Mouse (Mus musculus) liver, embryonic 11.5 days (tissue): ENCODE data around the gene Ube2u. TPM values are rescaled to one million over a fixed set of nuclear protein-coding genes. Genes with fewer than 3 reads are reported as not detected.
"Not testable (repeated sequence)": the region's sequence is repeated elsewhere in the genome, so short reads cannot be mapped to it uniquely, and the experiment has no call there.

Experiments
- ATAC-seq: fragments of 200-750 bp; cut with Nextera tagmentation; replicated peaks from 2 replicates; pipeline ENCODE4 v1.8.0; 2017; ENCODE audit warnings: moderate number of reproducible peaks, mild to moderate bottlenecking, moderate TSS enrichment, moderate library complexity; ENCODE audit not compliant: low FRiP score
- DNase-seq: peaks from one replicate; pipeline ENCODE4 v3.0.0-alpha.2; 2017; ENCODE audit warnings: low spot score
- H3K27ac ChIP-seq: fragments of 300-500 bp; sonication (generic); 2 replicates; pipeline ENCODE4 v1.5.1; 2014; ENCODE audit warnings: mild to moderate bottlenecking, low read depth, low read length, control low read depth
- H3K27me3 ChIP-seq: fragments of 300-500 bp; sonication (generic); replicated peaks from 2 replicates; pipeline ENCODE4 v1.6.1; 2014; ENCODE audit warnings: low read length, mixed read lengths; ENCODE audit not compliant: control insufficient read depth, insufficient read depth
- H3K36me3 ChIP-seq: fragments of 300-500 bp; sonication (generic); 2 replicates; pipeline ENCODE4 v1.6.1; 2014; ENCODE audit warnings: mild to moderate bottlenecking, low read length, moderate library complexity, mixed read lengths; ENCODE audit not compliant: control insufficient read depth, insufficient read depth
- H3K4me1 ChIP-seq: fragments of 300-500 bp; sonication (generic); replicated peaks from 2 replicates; pipeline ENCODE4 v1.6.1; 2014; ENCODE audit warnings: low read length, mixed read lengths; ENCODE audit not compliant: control insufficient read depth, insufficient read depth
- H3K4me2 ChIP-seq: fragments of 300-500 bp; sonication (generic); 2 replicates; pipeline ENCODE4 v1.6.1; 2014; ENCODE audit warnings: mild to moderate bottlenecking, control low read depth, moderate library complexity
- H3K4me3 ChIP-seq: fragments of 300-500 bp; sonication (generic); 2 replicates; pipeline ENCODE4 v1.5.1; 2014; ENCODE audit warnings: low read depth, low read length, control low read depth
- H3K9ac ChIP-seq: fragments of 300-500 bp; sonication (generic); 2 replicates; pipeline ENCODE4 v1.6.1; 2014; ENCODE audit warnings: low read depth, low read length, control low read depth
- H3K9me3 ChIP-seq: fragments of 300-500 bp; sonication (generic); 2 replicates; pipeline ENCODE4 v1.6.1; 2016; ENCODE audit warnings: low read length, inconsistent platforms, mixed read lengths; ENCODE audit not compliant: control insufficient read depth
- WGBS: fragments of 180-500 bp; shearing (Covaris S2); extraction: QIAGEN DNeasy Blood & Tissue Kit; methylation state at CpG from one replicate; pipeline ENCODE4 v1.1.7; 2014; 5-methylcytosine and 5-hydroxymethylcytosine counted together
- polyA plus RNA-seq: library from polyadenylated mRNA; unstranded; fragments of >200 nt; fragmentation: Nextera tagmentation; extraction: Ambion mirVana; gene quantifications from 2 replicates; pipeline ENCODE4 v1.2.1, GENCODE M21; 2014

Gene Ube2u
- polyA plus RNA-seq, 1 experiment from 2014 or later = 0.25 TPM

- no peak overlapping the region for H3K27ac ChIP-seq
- no peaks in the 10 kb centered on the region for H3K9me3 ChIP-seq
- WGBS = 86% methylated on average over 1 of the region's 1 CpGs
- H3K27me3 ChIP-seq = no peaks in the 10 kb centered on the region
- H3K4me3 ChIP-seq = no peak overlapping the region
- ATAC-seq (no peak), DNase-seq (no peak)
- no peaks in the 10 kb centered on the region for H3K4me1 ChIP-seq
- H3K9ac ChIP-seq = no peak overlapping the region
- H3K36me3 ChIP-seq = no peaks in the 10 kb centered on the region
- no peak overlapping the region for H3K4me2 ChIP-seq
These were observed 17.9 kb downstream of the Ube2u start for GRCm38 (mm10) chr4:100496521-100496920.

DNA sequence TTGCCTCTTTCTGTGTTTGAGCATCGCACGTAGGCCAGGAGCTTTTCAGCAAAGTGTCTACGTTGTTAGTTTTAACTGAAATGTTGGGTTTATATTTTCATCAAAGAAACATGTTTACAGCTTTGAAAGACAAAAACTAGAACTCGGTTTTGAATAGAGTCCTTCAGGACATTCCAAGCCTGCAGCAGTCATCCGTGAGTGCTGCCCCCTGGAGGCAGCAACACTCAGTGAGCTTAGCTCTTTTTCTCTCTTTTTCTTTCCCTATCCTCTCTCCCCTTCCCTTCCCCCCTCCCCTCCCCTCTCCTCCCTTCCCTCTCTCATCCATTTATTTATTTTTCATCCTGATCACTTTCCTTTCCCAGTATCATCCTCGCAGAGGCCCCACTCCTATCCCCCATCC, 19.5 kb downstream of the Ube2u start:
- no peak overlapping the region for H3K27ac ChIP-seq
- H3K4me2 ChIP-seq = no peak overlapping the region
- no peaks in the 10 kb centered on the region for H3K36me3 ChIP-seq
- H3K9ac ChIP-seq = no peak overlapping the region
- H3K27me3 ChIP-seq = no peaks in the 10 kb centered on the region
- ATAC-seq = no peak
- no peak overlapping the region for H3K4me3 ChIP-seq
- H3K4me1 ChIP-seq = no peaks in the 10 kb centered on the region
- 63% methylated on average over 6 of the region's 6 CpGs for WGBS
- DNase-seq = no peak
- no peaks in the 10 kb centered on the region for H3K9me3 ChIP-seq

GRCm38 (mm10) chr4:100499037-100499601, 20.5 kb downstream of the Ube2u start:
- H3K9ac ChIP-seq, ATAC-seq, H3K4me3 ChIP-seq, H3K4me1 ChIP-seq, H3K4me2 ChIP-seq, H3K27ac ChIP-seq, H3K36me3 ChIP-seq, DNase-seq, H3K27me3 ChIP-seq, H3K9me3 ChIP-seq: not testable (repeated sequence)
- WGBS = 85% methylated on average over 7 of the region's 7 CpGs

DNA sequence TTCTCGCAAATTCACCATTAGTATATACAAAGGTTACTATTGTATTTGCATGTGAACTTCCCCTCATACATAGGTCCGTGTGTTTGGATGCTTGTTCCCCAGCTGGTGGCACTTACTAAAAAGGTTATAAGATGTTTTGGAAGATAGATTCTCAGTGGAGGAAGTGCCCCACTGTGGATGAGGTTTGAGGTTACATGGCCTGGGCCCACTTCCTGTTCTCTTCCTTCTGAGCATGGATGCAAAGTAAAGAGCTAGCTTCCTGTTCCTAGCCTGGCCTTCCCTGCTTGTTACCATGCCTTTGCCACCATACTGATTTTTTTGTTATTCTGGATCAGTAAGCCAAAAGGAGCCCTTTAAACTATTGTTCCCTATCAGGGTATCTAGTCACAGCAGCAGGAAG, 24.7 kb downstream of the Ube2u start:
- 52% methylated on average over 2 of the region's 2 CpGs for WGBS
- no peaks in the 10 kb centered on the region for H3K9me3 ChIP-seq
- H3K27me3 ChIP-seq = no peaks in the 10 kb centered on the region
- H3K36me3 ChIP-seq = no peaks in the 10 kb centered on the region
- no peak overlapping the region for H3K27ac ChIP-seq
- H3K4me3 ChIP-seq = no peak overlapping the region
- no peaks in the 10 kb centered on the region for H3K4me1 ChIP-seq
- no peak overlapping the region for H3K9ac ChIP-seq
- ATAC-seq = no peak
- H3K4me2 ChIP-seq = no peak overlapping the region
- DNase-seq = no peak

DNA sequence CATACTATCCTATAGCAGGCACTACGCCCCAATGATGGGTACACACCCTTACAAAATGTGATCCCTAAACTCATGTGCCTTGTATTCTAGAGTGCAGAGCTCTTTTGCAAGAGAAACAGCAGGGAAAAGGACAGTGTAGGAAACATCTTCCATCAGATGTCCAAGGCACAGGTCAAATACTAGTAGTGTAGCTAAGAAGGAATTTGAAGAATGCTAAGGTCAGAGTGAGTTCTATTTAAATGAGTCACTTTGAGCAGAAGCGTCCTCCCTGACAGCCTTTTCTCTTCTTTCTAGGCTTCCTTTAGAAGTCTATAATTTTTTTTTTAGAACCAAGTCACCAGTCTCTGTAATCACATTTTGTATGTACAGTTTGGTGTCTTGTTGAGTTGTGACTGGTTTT, 39.0 kb downstream of the Ube2u start:
- H3K4me2 ChIP-seq = no peak overlapping the region

DNA sequence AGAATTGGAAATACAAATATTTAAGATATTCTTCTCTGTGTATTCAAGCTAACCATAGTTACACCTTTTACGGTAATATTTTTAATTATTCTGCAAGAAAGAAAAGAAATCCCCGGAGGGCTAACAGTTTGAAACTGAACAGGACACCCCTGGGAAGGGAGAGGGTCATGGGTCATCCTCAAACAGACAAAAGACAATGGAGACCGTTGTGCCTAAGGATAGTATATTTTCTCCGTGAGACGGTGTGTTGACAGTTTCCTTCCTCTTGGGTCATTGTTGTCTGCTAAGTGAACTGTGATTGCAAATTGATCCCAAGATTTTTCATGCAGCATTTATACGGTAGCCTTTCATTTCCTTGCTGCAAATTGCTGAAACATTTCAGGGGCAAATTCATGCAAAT, 43.9 kb downstream of the Ube2u start:
- peaks cover under 1% of the 10 kb centered on the region; the same call in 1 of the 2 replicates for H3K27me3 ChIP-seq
- DNase-seq (no peak), ATAC-seq (no peak)
- no peak overlapping the region for H3K4me2 ChIP-seq
- H3K4me3 ChIP-seq = no peak overlapping the region
- WGBS = 48% methylated on average over 6 of the region's 6 CpGs
- H3K27ac ChIP-seq = no peak overlapping the region
- H3K9ac ChIP-seq = no peak overlapping the region
- no peaks in the 10 kb centered on the region for H3K36me3 ChIP-seq
- no peaks in the 10 kb centered on the region for H3K9me3 ChIP-seq
- no peaks in the 10 kb centered on the region for H3K4me1 ChIP-seq

More for the DNA sequence above, 39.0 kb downstream of the Ube2u start:
- Histone ChIP-seq H3K27me3 (no peaks in the 10 kb centered on the region), H3K4me3 (no peak overlapping the region), H3K9ac (no peak overlapping the region), H3K9me3 (no peaks in the 10 kb centered on the region), H3K4me1 (no peaks in the 10 kb centered on the region), H3K27ac (no peak overlapping the region), H3K36me3 (no peaks in the 10 kb centered on the region)
- DNase-seq (no peak), ATAC-seq (no peak)
- 70% methylated on average over 2 of the region's 2 CpGs for WGBS

DNA sequence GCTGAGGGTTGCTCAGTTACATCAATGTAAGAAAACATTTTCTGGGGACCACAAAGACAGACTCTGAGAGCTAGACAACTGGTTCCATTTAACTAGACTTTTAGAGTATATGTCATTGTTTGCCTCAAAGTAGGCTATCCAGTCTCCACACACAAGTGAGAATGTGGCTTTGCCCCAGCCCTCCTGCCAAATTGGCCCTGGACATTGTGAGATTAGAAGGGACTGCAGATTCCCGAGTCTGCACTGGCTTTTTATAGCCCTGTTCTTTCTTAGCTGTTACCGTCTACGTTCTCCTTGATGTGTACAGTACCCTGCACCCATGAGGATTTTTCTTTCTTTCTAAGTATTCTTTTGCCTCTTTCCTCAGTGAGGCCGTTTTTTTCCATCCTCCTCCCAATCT, 46.1 kb downstream of the Ube2u start:
- Histone ChIP-seq H3K4me2 (no peak overlapping the region), H3K27ac (no peak overlapping the region), H3K4me1 (no peaks in the 10 kb centered on the region), H3K36me3 (no peaks in the 10 kb centered on the region), H3K27me3 (peaks cover 5% of the 10 kb centered on the region), H3K9me3 (no peaks in the 10 kb centered on the region), H3K4me3 (no peak overlapping the region), H3K9ac (no peak overlapping the region)
- DNase-seq = no peak
- WGBS = 56% methylated on average over 4 of the region's 4 CpGs
- ATAC-seq = no peak

DNA sequence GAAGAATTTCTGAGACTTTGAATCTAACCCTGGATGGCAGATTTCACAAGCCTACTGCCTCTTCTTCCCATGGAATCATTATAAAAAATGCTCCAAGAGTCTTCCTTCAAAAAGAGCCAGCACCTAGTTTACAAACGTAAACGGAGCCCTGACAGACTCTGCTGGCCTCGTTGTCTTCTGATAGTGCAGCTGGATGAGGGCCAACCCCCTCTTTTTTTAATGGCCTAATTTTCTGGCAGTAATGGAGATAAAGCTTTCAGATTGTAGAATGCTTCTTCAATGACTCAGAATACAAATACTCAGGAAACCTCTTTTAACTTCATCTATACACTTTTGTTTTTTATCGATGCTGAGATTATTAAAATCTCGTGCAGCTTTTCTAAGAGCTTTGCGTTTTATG, 47.6 kb downstream of the Ube2u start:
- ATAC-seq (no peak), DNase-seq (no peak)
- H3K36me3 ChIP-seq = no peaks in the 10 kb centered on the region
- no peak overlapping the region for H3K4me2 ChIP-seq
- no peak overlapping the region for H3K27ac ChIP-seq
- H3K9ac ChIP-seq = no peak overlapping the region
- no peak overlapping the region for H3K4me3 ChIP-seq
- WGBS = 55% methylated on average over 6 of the region's 6 CpGs
- no peaks in the 10 kb centered on the region for H3K4me1 ChIP-seq
- peaks cover 5% of the 10 kb centered on the region for H3K27me3 ChIP-seq
- H3K9me3 ChIP-seq = no peaks in the 10 kb centered on the region

DNA sequence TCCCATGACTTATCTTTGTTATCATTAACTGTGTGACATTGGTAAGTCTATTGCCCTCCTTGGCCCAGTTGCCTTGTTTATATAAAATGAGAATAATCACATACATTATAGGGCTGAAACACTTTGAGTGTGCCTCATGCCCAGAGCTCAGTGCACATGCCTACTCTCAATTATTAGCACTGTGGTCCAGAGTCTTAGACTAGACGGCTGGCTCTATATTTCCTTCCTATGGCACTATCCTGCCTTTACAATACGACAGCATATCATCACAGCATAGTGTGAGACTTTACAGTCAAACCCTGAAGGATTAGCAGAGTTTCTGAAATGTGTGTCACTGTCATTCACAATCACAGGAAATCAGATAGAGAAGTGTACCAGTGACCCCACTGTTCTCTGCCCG, 48.4 kb downstream of the Ube2u start:
- no peaks in the 10 kb centered on the region for H3K36me3 ChIP-seq
- no peak overlapping the region for H3K9ac ChIP-seq
- H3K4me1 ChIP-seq = no peaks in the 10 kb centered on the region
- 21% methylated on average over 3 of the region's 3 CpGs for WGBS
- ATAC-seq = no peak
- H3K9me3 ChIP-seq = no peaks in the 10 kb centered on the region
- peak overlapping the region; percentile 51 for H3K4me2 ChIP-seq
- H3K4me3 ChIP-seq = no peak overlapping the region
- no peak overlapping the region for H3K27ac ChIP-seq
- H3K27me3 ChIP-seq = peaks cover 5% of the 10 kb centered on the region
- no peak for DNase-seq
